Mouse (Mus musculus) cerebellum, postnatal 25 days (tissue): ENCODE data around the gene Cables2.
A peak's percentile ranks its signal among the peaks of the same experiment; 100 is the strongest.

Experiments used
- DNase-seq, 2 experiments: peaks; one replicate each; pipeline ENCODE4 v3.0.0; 2021; ENCODE audit warnings: mixed read lengths in 2 of 2

The Cables2 gene

DNA sequence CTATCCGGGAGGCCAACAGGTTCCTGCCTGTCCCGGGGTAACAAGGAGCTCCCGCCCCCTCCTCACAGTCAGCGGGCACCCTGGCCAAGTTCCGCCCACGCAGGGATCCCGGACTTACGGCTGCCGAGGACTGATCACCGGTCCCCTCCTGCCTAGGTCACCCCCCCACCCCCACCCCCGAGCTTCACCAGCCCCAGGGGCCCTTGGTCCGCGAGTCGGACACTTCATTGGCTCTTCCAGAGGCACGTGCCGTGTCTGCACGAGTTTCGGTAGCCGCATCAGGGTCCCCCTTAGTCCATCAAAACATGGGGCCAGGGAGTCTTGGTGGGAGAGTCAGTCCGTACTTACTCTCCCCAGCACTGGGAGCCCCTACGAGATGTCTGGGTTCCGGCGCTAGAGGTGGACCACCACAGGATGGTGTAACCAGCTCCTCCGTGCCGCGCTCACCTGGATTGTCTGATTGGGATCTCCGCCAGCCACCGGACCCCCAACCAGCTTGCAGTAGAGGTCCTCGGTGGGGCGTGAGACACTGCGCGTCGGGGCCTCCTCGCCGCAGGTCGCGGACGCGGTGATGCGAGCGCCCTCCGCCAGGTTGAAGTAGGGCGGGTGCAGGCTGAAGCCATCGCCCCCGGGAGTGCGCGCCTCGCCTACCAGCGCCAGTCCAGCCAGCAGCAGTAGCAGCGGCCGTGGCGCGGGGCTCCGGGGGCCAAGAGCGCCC, 48.1 kb downstream of the Cables2 start:
- DNase-seq: peak; percentile 53 to 55

DNA sequence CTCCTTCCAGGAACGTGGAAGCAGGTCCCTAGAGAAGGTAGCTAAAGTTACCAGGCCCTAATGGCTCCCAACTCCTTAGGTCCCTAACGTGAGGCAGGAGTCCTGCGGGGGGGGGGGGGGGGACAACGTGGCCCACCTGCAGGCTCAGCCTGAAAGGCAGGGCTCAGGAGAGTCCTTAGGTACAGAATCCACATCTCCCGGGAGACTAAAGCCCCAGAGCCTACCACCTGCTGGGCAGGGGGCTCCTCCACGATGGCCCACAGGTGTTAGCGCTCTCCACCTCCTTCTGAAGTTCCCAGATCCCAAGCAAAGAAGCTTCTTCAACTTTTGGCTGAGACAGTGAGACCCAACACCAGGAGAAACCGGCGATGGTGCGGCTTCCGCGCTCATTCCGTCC, 48.7 kb downstream of the Cables2 start:
- DNase-seq: no peak

DNA sequence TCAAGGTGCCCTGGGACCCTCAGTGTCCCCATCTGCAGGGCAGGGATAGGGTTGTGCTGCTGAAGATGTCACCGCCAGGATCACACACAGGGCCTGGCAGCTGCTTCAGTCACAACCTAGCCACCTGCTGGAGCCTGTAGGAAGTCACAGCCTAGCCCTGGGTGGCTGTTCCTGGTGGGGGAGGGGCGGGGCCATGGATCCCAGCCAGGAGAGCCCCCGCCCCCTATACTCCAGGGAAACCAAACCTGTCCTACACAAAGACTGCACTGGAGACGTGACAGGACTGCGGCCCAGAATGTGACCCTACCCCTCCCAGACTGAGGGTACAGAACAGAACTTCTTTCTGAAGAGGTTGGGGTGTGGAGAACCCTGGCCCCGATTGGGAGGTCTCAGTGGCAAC, 51.0 kb downstream of the Cables2 start:
- DNase-seq: no peak

DNA sequence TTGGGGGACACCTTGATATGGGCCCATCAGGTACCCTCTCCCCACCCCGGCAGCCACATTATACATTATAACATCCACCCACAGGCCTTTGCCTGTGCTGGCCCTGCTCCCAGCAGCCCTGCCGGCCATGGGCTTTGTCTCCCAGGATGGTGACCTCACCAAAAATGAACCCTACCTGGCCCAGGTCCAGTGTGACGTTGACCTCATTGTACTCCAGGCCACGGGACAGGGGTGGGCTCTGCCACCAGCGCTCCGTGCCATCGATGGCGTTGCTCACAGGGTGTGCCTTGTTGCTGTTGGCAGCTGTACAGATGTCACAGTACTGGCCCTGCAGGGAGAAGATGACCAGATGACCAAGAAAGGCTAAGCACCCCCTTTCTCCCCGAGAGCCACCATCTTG, 52.2 kb downstream of the Cables2 start:
- no peak for DNase-seq

DNA sequence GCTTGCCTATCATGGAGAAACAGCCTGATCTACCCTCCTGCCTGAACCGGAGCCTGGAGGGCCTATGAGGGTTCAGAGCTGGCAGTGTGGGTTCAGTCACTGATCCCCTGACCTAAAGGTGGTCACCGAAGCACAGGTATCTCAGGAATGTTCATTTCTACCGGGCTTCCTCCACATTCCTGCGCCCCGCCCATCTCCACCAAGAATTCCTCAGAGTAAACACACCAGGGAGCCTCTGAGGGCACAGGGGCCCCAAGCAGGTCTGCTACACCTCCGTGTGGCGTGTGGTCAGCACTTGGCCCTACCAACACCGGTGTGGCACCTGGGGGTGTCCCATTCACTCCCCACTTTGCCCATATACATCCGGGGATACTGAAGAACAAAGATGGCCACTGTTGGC, 53.1 kb downstream of the Cables2 start:
- no peak for DNase-seq

DNA sequence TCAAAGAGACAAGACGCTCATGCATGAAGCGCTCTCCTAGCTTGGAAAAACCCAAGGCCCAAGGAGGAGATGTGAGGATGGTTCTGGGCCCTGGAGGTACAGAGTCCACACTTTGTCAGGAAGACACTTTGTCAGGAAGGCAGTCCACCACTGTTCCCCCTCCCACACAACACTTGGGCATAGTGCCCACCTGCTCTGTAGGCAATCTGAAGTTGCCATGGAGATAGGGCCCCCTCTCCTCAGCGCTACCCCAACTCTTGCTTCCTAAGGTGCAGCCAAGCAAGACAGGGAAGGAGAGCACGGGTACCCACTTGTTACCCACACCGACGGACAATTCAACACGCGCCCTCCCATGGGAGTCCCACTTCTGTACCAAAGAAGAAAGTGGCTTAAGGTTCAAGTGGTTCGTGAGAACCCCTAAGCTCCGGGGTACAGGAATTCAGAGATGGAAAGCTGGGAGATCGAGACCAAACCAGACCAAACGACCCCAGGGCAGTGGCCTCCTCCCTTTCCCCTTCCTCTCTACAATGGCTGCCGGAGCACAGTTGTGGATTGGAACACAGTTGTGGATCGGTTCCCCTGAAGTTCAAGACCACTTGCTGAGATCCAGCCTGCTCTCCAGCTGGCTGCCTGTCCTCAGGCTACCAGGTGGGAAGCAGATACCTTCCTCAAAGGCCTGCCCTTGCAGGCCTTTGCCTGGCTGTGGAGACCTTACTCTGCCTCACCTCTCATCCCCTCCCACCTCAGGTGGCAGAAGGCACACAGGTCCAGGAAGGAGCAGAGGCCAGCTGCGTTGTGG, 54.0 kb downstream of the Cables2 start:
- no peak for DNase-seq

DNA sequence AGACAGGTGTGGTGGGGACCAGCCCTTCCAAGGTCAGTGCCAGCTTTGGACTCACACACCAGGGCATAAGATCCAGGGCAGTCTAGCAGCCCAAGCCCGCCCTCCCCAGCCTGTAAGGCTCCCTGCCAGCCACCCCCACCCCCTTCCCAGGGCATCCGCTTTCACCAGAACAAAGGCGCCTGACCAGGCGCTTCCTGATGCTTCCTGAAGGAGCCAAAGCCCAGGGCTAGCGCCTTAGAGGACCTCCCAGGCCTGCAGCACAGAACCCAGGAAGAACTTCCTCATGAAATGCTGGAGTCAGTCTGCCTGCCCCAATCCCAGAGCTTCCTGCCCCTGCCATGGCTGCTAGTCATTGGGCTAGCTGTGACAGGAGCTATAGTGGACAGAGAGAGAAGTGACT, 54.6 kb downstream of the Cables2 start:
- no peak for DNase-seq

DNA sequence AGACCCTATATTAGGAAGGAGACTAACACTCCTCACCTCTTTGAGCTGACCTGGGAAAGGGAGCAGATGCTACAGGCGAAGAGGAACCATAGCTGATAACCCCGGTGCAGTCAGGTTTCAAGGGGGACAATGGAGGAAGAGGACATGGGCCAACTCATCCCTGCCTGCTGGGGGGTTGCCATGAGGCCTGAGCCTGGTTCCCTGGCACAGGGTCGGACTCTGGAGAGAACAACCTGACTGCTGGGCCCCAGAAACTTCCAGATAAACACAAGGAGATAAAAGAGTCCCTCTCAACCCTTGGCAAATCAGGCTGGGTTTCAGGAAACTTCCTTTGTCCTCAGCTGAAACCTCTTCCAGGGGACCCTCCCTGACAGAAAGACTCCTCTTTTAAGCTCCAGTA, 55.1 kb downstream of the Cables2 start:
- no peak for DNase-seq

DNA sequence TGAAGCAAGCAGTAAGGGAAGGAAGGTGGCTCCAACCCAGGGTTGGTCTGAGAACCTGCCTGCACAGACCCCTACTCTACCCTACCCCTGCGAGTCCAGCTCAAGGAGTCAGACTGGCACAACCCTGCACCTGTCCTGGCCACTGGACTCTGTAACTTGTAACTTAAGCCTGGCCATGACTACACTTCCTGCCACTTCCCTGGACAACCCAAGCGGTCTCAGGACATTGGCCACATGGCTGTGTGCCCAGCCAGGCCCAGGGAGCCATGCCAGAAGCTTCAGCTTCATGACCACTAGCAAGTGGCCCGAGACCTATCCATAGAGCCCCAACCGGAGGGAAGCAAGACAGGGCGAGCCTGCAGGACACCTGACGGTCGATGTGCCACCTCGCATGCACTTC, 55.7 kb downstream of the Cables2 start:
- DNase-seq: peak; percentile 67 to 81

DNA sequence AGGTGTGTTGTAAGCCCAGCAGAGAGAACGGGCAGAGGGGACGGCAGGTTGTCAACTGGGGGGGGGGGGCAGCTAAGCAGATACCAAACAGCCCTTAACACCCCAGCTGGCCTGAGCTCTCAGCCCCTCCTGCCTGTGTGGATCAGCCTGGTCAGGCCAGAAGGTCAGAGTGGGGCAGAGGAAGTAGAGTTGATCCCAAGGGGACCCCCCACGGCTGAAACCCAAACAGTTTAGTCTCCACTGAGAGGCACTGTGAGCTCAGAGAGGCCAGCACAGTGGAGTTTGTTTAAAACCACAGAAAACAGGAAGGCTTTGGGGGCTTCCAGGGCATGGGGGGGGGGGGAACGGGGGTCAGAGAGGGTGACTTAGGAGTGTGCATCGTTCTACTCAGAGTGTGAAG, 56.4 kb downstream of the Cables2 start:
- DNase-seq: no peak

DNA sequence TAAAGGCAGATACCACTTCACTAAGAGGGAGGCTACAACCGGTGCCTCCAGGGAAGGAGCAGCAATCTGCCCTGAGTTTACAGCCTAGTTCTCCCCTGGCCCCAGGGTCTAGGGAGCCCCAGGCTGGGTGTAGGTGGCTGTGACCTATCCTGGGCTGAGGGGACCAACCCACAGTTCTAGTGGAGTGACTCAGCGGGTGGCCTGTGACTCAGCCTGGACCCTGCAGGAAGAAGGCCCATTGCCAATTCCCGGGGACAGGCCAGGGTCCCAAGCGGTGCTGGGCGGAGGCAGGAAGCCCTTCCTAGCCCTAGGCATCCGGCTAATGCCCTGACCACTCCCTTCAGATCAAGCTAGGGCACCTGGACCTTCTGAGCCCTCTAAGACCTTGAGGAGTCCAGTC, 57.3 kb downstream of the Cables2 start:
- DNase-seq: peak in 1 of 2 experiments; percentile 34

DNA sequence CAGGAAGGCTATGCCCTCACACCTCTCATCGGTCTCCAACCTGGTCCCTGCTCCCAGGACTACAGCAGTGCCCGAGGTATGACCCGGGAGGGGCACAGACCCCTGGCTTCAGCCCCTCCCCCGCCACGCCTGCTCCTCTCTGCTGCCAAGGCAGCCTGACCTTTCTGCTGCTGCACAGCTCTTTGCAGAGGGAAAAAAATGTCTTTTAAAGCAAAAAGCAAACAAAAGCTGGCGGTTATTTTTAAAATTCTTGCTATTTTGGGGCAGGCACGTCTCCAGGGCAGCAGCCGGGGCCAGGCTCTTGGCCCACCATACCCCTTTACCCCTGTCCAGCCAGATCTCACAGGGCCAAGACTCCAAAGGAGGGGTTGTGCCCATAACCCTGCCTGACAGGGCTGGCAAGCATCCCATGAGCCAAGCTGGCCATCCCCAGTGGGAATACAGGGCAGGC, 58.3 kb downstream of the Cables2 start:
- DNase-seq: peak in 1 of 2 experiments; percentile 37

DNA sequence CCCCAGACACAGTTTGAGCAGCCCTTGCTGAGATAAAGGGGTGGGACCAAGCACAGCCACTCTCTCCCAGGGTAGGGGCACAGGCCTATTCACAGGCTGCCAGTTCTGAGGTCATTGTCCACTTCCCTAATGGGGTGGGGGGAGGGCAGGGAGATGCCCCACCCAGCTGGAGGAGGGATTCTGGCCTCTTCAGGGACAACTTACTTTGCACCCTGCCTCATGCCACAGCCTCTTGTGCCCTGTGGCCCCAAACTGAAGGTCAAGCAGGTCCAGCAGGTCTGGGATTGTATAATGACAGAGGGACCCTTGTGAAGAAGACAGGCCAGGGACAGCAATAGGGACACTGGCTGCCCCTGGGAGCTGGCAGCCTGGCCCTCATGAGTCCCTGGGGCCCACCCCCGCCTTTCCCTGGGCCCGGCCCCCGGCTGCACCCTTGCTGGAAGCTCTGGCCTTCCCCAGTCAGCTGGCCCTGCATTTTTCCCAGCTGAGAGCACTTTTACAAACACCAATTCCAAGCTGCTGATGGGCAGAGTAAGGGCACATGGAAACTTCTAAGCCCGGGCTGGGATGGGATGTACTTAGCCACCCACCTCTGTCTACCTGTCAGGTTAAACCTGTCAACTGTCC, 58.8 kb downstream of the Cables2 start:
- no peak for DNase-seq

DNA sequence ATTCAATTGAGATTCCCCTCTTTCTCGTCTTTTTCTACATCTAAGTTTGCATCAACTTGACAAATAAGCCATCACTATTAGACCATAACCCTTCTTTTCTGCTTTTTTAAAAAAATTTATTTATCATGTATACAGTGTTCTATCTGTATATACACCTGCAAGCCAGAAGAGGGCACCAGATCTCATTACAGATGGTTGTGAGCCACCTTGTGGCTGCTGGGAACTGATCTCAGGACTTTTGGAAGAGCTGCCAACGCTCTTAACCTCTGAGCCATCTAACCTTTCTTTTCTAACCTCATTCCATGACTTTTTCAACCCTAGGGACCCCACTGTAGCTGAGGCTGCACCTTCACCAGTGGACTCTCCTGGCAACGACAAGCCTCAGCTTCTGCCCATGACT, 61.0 kb downstream of the Cables2 start:
- no peak for DNase-seq

DNA sequence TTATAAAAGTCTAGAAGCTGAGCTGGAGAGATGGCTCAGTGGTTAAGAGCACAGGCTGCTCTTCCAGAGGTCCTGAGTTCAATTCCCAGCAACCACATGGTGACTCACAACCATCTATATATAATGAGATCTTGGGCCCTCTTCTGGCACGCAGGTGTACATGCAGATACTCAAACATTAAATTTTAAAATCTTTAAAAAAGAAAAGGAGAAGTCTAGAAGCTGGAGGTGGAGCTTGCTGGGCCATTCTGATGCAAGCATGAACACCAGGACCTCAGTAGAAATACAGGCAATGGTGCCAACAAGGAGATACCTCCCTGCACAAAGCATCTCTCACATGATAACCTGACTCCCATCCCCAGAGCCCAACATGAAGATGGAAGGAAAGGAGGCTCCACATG, 64.3 kb downstream of the Cables2 start:
- DNase-seq: no peak
